Mouse (Mus musculus) layer of hippocampus, adult 8-10 months (tissue): ENCODE measurements around the gene Tcte1. TPM values are rescaled to one million over a fixed set of nuclear protein-coding genes. Genes with fewer than 3 reads are reported as not detected.
A peak's percentile ranks its signal among the peaks of the same experiment; 100 is the strongest.

Experiments used
- DNase-seq, 2 experiments: peaks; one replicate each; pipeline ENCODE4 v3.0.0; 2022; ENCODE audit warnings: low spot score in 2 of 2
- total RNA-seq, 4 experiments: library from RNA; stranded (reverse); gene quantifications; 2 replicates each; pipeline ENCODE4 v1.2.4; 2022

Tcte1 gene
- total RNA-seq, 4 experiments from 2014 or later: 0.92 to 1.3 (median 1.1) TPM

- DNase-seq: peak; percentile 67 to 79
Observed at GRCm38 (mm10) chr17:45584096-45584896, 61.1 kb downstream of the Tcte1 start.

GRCm38 (mm10) chr17:45584939-45585678 lies 61.9 kb downstream of the Tcte1 start:
- peak in 1 of 2 experiments; percentile 76 for DNase-seq

- no peak for DNase-seq
Observed at GRCm38 (mm10) chr17:45585725-45586448, 62.7 kb downstream of the Tcte1 start.

GRCm38 (mm10) chr17:45586449-45586837 lies 63.2 kb downstream of the Tcte1 start:
- no peak for DNase-seq

DNA sequence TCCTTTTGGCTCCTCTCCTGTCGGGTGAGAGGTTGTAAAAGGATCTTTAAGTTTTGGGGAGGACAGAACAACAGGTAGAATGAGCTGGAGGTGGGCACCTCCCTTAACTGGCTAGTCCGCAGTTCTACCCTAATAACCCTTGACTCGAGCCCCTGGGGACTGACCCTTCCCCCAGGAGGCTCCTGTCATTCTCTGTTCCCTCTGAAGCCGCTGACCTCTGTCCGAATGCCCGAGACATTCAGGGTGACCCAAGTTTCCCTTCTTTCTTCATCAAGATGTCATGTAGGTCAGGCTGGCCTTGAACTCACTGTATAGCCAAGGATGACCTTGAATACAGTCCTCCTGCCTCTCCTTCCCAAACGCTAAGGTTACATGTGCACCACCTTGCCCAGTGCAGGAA lies 65.1 kb downstream of the Tcte1 start:
- no peak for DNase-seq

GRCm38 (mm10) chr17:45589236-45589635 lies 66.0 kb downstream of the Tcte1 start:
- DNase-seq: no peak

DNA sequence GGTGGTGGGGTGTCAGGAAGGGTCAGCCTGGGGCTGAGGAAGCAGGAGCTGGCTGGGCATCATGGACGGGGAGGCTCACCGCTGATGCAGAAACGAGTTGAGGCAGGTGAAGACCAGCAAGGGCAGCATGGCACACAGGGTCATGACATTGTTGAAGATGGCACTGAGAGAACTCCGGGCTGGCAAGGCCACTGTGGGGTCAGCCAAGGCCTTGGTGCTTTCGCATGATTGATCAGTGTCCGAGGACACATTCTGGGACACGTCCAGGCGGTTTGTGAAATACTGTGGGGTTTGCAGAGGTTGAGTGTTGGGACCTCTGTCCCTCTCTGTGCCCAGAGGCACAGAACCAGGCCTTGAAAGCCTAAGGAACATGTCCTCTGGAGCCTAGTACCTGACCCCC lies 66.6 kb downstream of the Tcte1 start:
- no peak for DNase-seq

DNA sequence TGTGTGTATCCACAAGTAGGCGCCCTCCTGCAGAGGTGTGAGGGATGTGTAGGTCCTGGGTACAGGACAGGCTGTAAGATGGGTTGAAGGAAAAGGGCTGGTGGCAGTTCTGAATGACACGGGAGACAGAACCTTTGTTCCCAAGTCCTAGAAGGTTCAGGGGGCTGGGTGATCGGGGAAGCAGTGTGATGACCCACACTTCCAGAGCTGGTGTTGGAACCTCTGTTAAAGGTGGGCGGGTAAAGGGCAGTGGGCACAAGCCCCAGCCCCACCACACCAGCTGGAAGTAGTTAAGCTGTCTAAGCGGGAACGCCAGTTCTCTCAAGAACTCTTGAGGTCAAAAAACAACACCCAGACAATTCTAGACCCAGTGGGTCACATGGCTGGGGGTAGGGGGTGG lies 67.2 kb downstream of the Tcte1 start:
- no peak for DNase-seq

DNA sequence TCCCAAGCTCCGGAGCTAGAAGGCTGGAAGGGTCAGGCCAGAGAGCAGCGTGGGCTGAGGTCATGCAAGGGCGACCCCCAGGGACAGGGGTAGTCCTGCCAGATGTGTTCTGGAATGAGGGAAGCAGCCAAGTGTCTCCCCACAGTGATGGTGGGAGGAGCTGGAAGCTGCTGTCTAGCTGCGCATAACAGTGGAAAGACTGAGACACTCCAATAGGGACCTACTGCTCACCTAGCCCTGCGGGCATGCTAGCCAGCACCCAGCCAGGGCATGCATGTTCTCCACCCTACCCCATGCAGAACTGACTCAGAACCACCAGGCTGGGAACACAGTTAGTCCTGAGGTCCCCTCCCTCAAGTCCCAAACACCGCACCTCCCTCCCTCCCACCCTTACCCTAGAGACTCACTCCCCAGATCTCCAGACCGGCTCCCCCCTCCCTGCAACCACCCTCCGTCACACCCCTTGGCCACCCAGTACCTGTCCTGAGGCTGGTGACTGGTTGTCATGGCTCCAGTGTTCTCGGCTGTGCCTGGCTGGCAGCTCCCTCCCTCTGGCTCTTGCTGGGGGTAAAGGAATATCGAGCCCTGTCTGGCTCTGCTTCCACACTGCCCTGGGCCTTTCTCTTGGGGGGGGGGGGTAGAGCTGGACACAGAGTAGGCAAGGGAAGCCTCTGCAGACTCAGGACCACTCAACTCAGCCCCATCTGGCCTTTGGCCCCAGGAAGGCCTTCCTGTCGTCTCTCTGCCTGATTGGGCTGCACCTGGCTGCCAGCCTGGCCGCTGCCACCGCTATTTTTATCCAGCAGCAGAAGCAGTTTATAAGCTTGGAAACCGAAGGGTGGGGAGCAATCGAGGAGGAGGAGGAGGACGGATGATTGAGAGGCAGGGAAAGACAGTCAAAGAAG lies 68.7 kb downstream of the Tcte1 start:
- DNase-seq: no peak

Other genes with a start within 250 kb of the Tcte1 start
- 10 to 100 TPM; 50.3 to 60.3 (median 55.7) TPM for gene Cdc5l, start 89.7 kb upstream of the Tcte1 start, total RNA-seq
- gene Spats1, start 48.0 kb upstream of the Tcte1 start, total RNA-seq: 1 to 10 TPM; 5.0 to 7.8 (median 5.9) TPM
- 10 to 100 TPM; 21.8 to 30.6 (median 24.3) TPM for gene Aars2, start 16.6 kb upstream of the Tcte1 start, total RNA-seq
- gene Tmem151b, start 26.2 kb downstream of the Tcte1 start, total RNA-seq: 100 to 1,000 TPM in 3 of 4 experiments, 10 to 100 TPM in 1; 91.5 to 121 (median 111) TPM
- 1 to 10 TPM; 2.3 to 3.3 (median 2.7) TPM for gene Nfkbie, start 32.3 kb downstream of the Tcte1 start, total RNA-seq
- gene Slc35b2, start 40.4 kb downstream of the Tcte1 start, total RNA-seq: 10 to 100 TPM; 26.6 to 35.6 (median 30.3) TPM
- gene Hsp90ab1, start 49.8 kb downstream of the Tcte1 start, total RNA-seq: 1,000 to 10,000 TPM; 1,566 to 2,023 (median 1,742) TPM
- gene Slc29a1, start 76.2 kb downstream of the Tcte1 start, total RNA-seq: 10 to 100 TPM; 19.4 to 26.3 (median 21.0) TPM
- not detected for gene Mymx, start 78.7 kb downstream of the Tcte1 start, total RNA-seq
- gene Capn11, start 135.9 kb downstream of the Tcte1 start, total RNA-seq: 1 to 10 TPM in 1 of 4 experiments, under 1 TPM in 3; 0.22 to 1.1 (median 0.41) TPM
- gene Mrpl14, start 162.9 kb downstream of the Tcte1 start, total RNA-seq: 10 to 100 TPM; 36.8 to 48.9 (median 39.1) TPM
- gene Tmem63b, start 163.5 kb downstream of the Tcte1 start, total RNA-seq: 100 to 1,000 TPM; 160 to 184 (median 166) TPM
- gene 1600014C23Rik, start 210.4 kb downstream of the Tcte1 start, total RNA-seq: not detected